Mouse (Mus musculus): ENCODE data around the gene Gjc3.

DNA sequence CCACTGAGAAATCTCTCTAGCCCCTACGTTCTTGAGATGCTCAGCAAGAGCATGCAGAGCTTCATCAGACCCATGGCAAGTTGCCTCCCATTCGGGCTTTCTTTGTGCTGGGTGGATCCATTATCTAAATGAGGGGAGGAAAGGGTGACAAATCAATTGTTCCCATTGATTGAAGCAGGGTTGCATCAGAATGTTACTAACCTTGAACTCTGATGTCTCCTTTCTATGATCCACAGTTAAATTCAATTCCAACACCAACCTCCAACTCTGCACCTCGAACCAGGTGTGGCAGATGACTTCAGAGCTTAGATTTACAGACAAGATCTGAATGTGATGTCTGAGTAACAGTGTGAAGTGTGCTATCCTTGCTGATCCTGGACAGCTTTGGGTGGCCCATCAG, 11.8 kb upstream of the Gjc3 start:
- no peak for TF ChIP-seq CTCF (conservative IDR thresholded peaks at IDR 0.05; ENCODE audit: insufficient read depth, insufficient read length, low read depth, low read length)
- TF ChIP-seq POLR2A (IDR thresholded peaks at IDR 0.05; ENCODE audit: low read depth, low read length) = no peak
